Mouse (Mus musculus) hindbrain, embryonic 12.5 days (tissue): Measurements from ENCODE around the gene C8g. TPM values are rescaled to one million over a fixed set of nuclear protein-coding genes. Genes with fewer than 3 reads are reported as not detected.

ENCODE experiments used
- ATAC-seq: fragments of 200-750 bp; cut with Nextera tagmentation; 2 replicates; pipeline ENCODE4 v1.8.0; 2017; ENCODE audit warnings: moderate TSS enrichment; ENCODE audit not compliant: low FRiP score
- H3K27ac ChIP-seq: fragments of 300-500 bp; sonication (generic); 2 replicates; pipeline ENCODE4 v1.5.1; 2016; ENCODE audit warnings: mild to moderate bottlenecking
- H3K27me3 ChIP-seq: fragments of 300-500 bp; sonication (generic); 2 replicates; pipeline ENCODE4 v1.6.1; 2016; ENCODE audit warnings: mild to moderate bottlenecking
- H3K36me3 ChIP-seq: fragments of 300-500 bp; sonication (generic); 2 replicates; pipeline ENCODE4 v1.6.1; 2016; ENCODE audit warnings: mild to moderate bottlenecking
- H3K4me1 ChIP-seq: fragments of 300-500 bp; sonication (generic); 2 replicates; pipeline ENCODE4 v1.6.1; 2016
- H3K4me2 ChIP-seq: fragments of 300-500 bp; sonication (generic); replicated peaks from 2 replicates; pipeline ENCODE4 v1.6.1; 2016; ENCODE audit warnings: mild to moderate bottlenecking
- H3K4me3 ChIP-seq: fragments of 300-500 bp; sonication (generic); 2 replicates; pipeline ENCODE4 v1.5.1; 2016; ENCODE audit warnings: mild to moderate bottlenecking
- H3K9ac ChIP-seq: fragments of 300-500 bp; sonication (generic); 2 replicates; pipeline ENCODE4 v1.6.1; 2016; ENCODE audit warnings: mild to moderate bottlenecking, moderate library complexity
- H3K9me3 ChIP-seq: fragments of 300-500 bp; sonication (generic); replicated peaks from 2 replicates; pipeline ENCODE4 v1.6.1; 2016; ENCODE audit warnings: mild to moderate bottlenecking
- WGBS: fragments of 180-500 bp; shearing (Covaris S2); methylation state at CpG from one replicate; pipeline ENCODE4 v1.1.7; 2016; 5-methylcytosine and 5-hydroxymethylcytosine counted together
- polyA plus RNA-seq: library from polyadenylated mRNA; unstranded; fragments of >200 nt; fragmentation: Nextera tagmentation; extraction: Ambion mirVana; gene quantifications from 2 replicates; pipeline ENCODE4 v1.2.1, GENCODE M21; 2016

Gene C8g
- polyA plus RNA-seq, 1 experiment from 2014 or later: 4.8 TPM

DNA sequence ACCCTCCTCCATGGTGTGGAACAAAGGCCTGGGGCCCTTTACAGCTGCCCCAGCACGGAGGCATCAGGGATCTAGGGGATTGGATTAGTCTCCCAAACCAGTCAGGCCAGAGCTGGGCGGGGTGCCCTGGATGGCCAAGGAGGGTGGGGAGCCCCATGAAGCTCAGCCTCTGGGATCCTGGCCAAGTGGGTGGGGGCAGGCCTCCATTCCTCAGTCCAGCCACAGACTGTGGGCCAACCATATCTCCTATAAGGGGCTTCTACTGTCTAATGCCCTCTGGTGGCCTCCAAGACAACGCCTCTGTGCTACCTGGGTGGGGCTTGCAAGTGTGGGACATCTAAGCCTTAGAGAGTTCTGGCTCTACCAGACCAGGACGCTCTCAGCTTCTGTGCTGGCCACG, 42.6 kb downstream of the C8g start:
- H3K4me2 ChIP-seq: no peak overlapping the region
- H3K4me3 ChIP-seq: no peak overlapping the region
- ATAC-seq: no peak
- H3K9ac ChIP-seq: no peak overlapping the region
- no peak overlapping the region for H3K27ac ChIP-seq
- H3K36me3 ChIP-seq: peaks cover 18% of the 10 kb centered on the region; the same call in 1 of the 2 replicates
- H3K9me3 ChIP-seq: no peaks in the 10 kb centered on the region
- WGBS: 82% methylated on average over 5 of the region's 5 CpGs
- no peaks in the 10 kb centered on the region for H3K27me3 ChIP-seq
- H3K4me1 ChIP-seq: peaks cover 19% of the 10 kb centered on the region

DNA sequence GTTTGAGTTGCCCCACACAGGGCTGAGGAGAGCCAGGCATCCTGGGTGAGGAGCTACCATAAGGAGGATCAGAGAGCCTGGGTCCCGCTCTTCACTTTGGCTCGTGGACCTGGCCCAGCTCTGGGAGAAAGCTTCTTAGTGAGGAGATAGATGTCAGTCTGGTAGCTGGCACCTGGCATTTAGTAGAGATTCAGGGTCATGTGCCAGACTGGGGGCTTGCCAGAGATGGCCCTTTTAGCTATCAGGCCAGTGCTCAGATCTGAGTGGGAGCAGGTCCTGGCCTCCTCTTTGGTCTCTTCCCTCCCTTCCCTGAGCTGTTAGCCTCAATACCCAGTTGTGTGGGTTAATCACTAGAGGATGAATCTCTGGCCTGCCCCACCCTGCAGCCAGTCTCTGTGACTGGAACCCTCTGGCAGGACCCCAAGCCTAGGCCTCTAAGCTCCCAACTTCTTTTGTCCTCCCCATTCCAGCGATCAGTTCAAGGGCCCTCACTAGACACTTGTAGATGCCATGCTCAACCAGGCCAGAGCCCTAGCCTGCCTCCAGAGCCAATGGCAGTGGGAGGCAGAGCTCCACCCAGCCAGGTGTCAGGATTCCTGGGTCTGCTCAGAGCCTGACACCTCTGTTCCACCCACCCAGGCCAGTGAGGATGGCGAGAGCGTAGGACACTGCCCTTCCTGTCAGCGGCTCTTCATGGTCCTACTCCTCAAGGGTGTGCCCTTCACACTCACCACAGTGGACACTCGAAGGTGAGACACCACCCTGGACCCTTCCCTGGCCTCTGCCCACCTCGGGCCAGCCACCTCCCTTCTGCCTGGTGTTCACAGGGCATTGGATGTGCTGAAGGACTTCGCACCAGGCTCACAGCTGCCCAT, 44.3 kb downstream of the C8g start:
- no peak overlapping the region for H3K4me3 ChIP-seq
- H3K4me1 ChIP-seq: peaks cover 19% of the 10 kb centered on the region
- no peak overlapping the region for H3K4me2 ChIP-seq
- H3K9ac ChIP-seq: no peak overlapping the region
- peaks cover 18% of the 10 kb centered on the region; the same call in 1 of the 2 replicates for H3K36me3 ChIP-seq
- no peak overlapping the region for H3K27ac ChIP-seq
- 87% methylated on average over 9 of the region's 9 CpGs for WGBS
- H3K9me3 ChIP-seq: no peaks in the 10 kb centered on the region
- H3K27me3 ChIP-seq: no peaks in the 10 kb centered on the region
- ATAC-seq: no peak

DNA sequence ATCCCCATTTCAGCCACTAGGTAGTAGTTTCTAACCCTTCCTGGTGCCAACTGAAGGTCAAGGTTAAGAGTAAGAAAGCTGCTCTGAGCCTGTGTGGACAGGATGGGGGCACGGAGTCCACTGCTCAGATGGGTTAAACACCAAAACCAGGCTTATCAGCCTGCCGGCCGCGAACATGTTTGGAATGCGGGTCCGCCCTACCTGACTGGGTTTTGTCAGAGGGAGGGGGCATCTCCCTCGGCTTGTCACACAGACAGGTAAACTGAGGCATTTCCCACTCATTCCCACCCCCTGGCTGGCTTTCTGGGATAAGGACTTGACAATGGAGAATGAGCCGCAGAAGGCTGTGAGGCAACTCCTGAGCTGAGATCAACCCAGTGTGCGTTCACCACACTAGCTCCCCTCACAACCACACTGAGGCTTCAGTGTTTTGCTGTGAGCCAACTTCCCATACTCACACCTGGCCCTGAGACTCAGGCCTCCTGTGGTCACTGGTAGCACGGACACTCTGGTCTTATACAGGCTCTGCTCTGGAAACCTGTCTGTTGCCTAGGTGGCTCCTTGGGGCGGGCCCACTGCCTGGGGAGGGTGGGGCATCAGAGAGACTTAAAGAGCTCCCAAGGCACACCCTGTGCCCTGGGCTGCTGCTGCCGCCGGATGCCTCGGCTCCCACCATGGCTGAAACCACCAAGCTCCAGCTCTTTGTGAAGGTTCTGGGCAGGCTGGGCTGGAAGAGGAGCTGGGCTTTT, 45.1 kb downstream of the C8g start, which contains the start of gene Clic3:
TSS of gene Clic3 (plus strand) at position 634 of the 749 bp plus-strand sequence.
- H3K27me3 ChIP-seq: no peaks in the 10 kb centered on the region
- no peak within 1 kb of the TSS for H3K4me3 ChIP-seq
- no peaks in the 10 kb centered on the region for H3K9me3 ChIP-seq
- H3K9ac ChIP-seq: no peak within 1 kb of the TSS
- no peak for ATAC-seq
- peaks cover 17% of the 10 kb centered on the region for H3K4me1 ChIP-seq
- 69% methylated on average over 14 of the region's 14 CpGs for WGBS
- H3K27ac ChIP-seq: no peak within 1 kb of the TSS
- no peak within 1 kb of the TSS for H3K4me2 ChIP-seq
- H3K36me3 ChIP-seq: peaks cover 18% of the 10 kb centered on the region; the same call in 1 of the 2 replicates

DNA sequence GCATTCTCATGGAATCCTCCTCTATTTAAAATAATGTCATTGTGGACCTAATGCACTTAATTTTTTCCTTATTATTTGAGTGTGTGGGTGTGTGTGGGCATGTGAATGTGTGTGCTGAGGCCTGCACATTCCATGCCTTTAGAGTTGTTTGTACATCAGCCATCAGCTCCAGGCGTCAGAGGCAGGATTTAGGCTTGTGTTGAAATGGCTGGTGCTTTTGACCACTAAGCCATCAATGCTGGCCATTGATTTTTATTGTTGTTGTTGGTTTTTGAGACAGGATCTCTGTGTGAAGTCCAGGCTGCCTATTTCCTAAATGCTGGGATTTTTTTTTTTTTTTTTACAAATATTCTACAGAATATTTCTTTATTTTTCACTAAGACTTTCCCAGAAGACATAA, 48.6 kb downstream of the C8g start:
- Histone ChIP-seq H3K4me2 (no peak overlapping the region), H3K4me3 (no peak overlapping the region), H3K9ac (no peak overlapping the region), H3K4me1 (no peaks in the 10 kb centered on the region), H3K36me3 (peaks cover 7% of the 10 kb centered on the region; the same call in 1 of the 2 replicates), H3K27me3 (no peaks in the 10 kb centered on the region), H3K9me3 (no peaks in the 10 kb centered on the region), H3K27ac (no peak overlapping the region)
- no peak for ATAC-seq
- WGBS: 51% methylated on average over 1 of the region's 1 CpGs

DNA sequence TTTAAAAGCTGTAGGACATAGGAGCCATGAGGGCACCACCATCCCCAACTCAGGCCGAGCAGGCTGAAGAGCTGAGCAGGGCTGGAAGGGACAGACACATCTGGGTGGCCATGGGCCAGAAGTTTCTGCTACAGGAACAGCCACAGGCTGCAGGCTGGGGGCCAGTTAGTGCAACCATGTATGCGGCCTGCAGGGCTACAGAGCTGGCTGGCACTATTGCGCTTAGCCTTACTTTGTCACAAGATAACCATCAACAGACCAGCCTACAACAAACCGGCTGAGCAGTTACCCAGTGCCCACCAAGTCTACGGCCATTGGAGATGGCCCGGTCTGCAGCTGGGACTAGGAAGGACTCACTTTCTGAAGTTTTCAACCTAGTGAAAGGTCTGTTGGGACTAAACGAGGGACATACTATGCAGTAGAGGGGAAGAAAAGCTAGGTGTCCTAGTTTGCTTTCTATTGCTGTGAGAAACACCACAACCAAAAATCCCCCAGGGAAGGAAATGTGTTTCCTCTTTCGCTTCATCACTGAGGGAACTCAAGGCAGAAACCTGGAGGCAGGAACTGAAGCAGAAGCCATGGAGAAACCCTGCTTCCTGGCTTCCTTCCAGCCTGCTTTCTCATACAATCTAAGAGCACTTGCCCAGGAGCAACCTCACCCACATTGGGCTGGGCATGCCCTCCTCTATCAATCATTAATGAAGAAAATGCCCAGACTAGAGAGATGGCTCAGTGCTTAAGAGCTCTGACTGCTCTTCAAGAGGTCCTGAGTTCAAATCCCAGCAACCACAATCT, 50.5 kb downstream of the C8g start:
- no peaks in the 10 kb centered on the region for H3K27me3 ChIP-seq
- peaks cover 20% of the 10 kb centered on the region for H3K36me3 ChIP-seq
- no peak overlapping the region for H3K4me3 ChIP-seq

More for the DNA sequence above, 50.5 kb downstream of the C8g start:
- H3K9ac ChIP-seq: no peak overlapping the region
- ATAC-seq: no peak
- H3K9me3 ChIP-seq: no peaks in the 10 kb centered on the region
- H3K27ac ChIP-seq: no peak overlapping the region
- WGBS: 87% methylated on average over 8 of the region's 8 CpGs
- no peaks in the 10 kb centered on the region for H3K4me1 ChIP-seq
- H3K4me2 ChIP-seq: no peak overlapping the region

Other genes starting within 250 kb of the C8g start
- gene Tmem203, start 246.3 kb downstream of the C8g start, polyA plus RNA-seq: 16.5 and 18.6 TPM in 2 replicates
- gene Tprn, start 239.1 kb downstream of the C8g start, polyA plus RNA-seq: 13.2 and 14.9 TPM in 2 replicates
- 195 and 201 TPM in 2 replicates for gene Ssna1, start 229.3 kb downstream of the C8g start, polyA plus RNA-seq
- gene Anapc2, start 229.2 kb downstream of the C8g start, polyA plus RNA-seq: 147 and 152 TPM in 2 replicates
- not detected in 2 replicates for gene Tmem210, start 213.6 kb downstream of the C8g start, polyA plus RNA-seq
- not detected in 2 replicates for gene Lrrc26, start 211.8 kb downstream of the C8g start, polyA plus RNA-seq
- 6.3 and 6.9 TPM in 2 replicates for gene Grin1, start 182.5 kb downstream of the C8g start, polyA plus RNA-seq
- gene Man1b1, start 169.4 kb downstream of the C8g start, polyA plus RNA-seq: 73.5 and 78.8 TPM in 2 replicates
- gene Dpp7, start 145.4 kb downstream of the C8g start, polyA plus RNA-seq: 21.9 and 23.5 TPM in 2 replicates
- gene Uap1l1, start 136.0 kb downstream of the C8g start, polyA plus RNA-seq: 5.7 and 7.9 TPM in 2 replicates
- gene Sapcd2, start 129.4 kb downstream of the C8g start, polyA plus RNA-seq: 31.9 and 41.4 TPM in 2 replicates
- 0.22 and 0.46 TPM in 2 replicates for gene Entpd2, start 105.8 kb downstream of the C8g start, polyA plus RNA-seq
- 216 and 225 TPM in 2 replicates for gene Npdc1, start 102.4 kb downstream of the C8g start, polyA plus RNA-seq
- 0.53 TPM in 1 of 2 replicates, not detected in the other for gene Fut7, start 78.5 kb downstream of the C8g start, polyA plus RNA-seq
- gene Abca2, start 73.0 kb downstream of the C8g start, polyA plus RNA-seq: 10.1 and 10.6 TPM in 2 replicates
- 2.3 and 2.4 TPM in 2 replicates for gene Clic3, start 44.9 kb downstream of the C8g start, polyA plus RNA-seq
- gene Paxx, start 40.6 kb downstream of the C8g start, polyA plus RNA-seq: 41.6 and 49.4 TPM in 2 replicates
- 2.8 and 3.0 TPM in 2 replicates for gene Ptgds, start 31.7 kb downstream of the C8g start, polyA plus RNA-seq
- not detected in 2 replicates for gene Lcn12, start 7.8 kb downstream of the C8g start, polyA plus RNA-seq
- 106 and 116 TPM in 2 replicates for gene Fbxw5, start 969 bp downstream of the C8g start, polyA plus RNA-seq
- gene Traf2, start 45.2 kb upstream of the C8g start, polyA plus RNA-seq: 25.7 and 29.6 TPM in 2 replicates
- gene Edf1, start 56.1 kb upstream of the C8g start, polyA plus RNA-seq: 377 TPM in 2 replicates
- gene Mamdc4, start 73.1 kb upstream of the C8g start, polyA plus RNA-seq: 4.7 and 6.7 TPM in 2 replicates
- gene Phpt1, start 73.5 kb upstream of the C8g start, polyA plus RNA-seq: 131 and 162 TPM in 2 replicates
- gene Ajm1, start 80.0 kb upstream of the C8g start, polyA plus RNA-seq: 2.4 and 3.1 TPM in 2 replicates
- gene Rabl6, start 106.8 kb upstream of the C8g start, polyA plus RNA-seq: 70.0 and 72.3 TPM in 2 replicates
- gene Ccdc183, start 116.0 kb upstream of the C8g start, polyA plus RNA-seq: 0.25 and 0.32 TPM in 2 replicates
- gene Tmem141, start 120.3 kb upstream of the C8g start, polyA plus RNA-seq: 21.7 and 23.4 TPM in 2 replicates
- gene Fcna, start 126.3 kb upstream of the C8g start, polyA plus RNA-seq: 0.96 and 1.3 TPM in 2 replicates
- gene Lcn8, start 151.4 kb upstream of the C8g start, polyA plus RNA-seq: not detected in 2 replicates
- gene Lcn5, start 156.2 kb upstream of the C8g start, polyA plus RNA-seq: not detected in 2 replicates
- gene Lcn6, start 175.1 kb upstream of the C8g start, polyA plus RNA-seq: not detected in 2 replicates
- not detected in 2 replicates for gene Lcn10, start 181.0 kb upstream of the C8g start, polyA plus RNA-seq
- gene Obp2a, start 198.3 kb upstream of the C8g start, polyA plus RNA-seq: not detected in 2 replicates
- 97.8 and 98.7 TPM in 2 replicates for gene Bmyc, start 205.0 kb upstream of the C8g start, polyA plus RNA-seq
- not detected in 2 replicates for gene Obp2b, start 235.3 kb upstream of the C8g start, polyA plus RNA-seq